Mouse (Mus musculus): ENCODE results near the gene Armcx3.

DNA sequence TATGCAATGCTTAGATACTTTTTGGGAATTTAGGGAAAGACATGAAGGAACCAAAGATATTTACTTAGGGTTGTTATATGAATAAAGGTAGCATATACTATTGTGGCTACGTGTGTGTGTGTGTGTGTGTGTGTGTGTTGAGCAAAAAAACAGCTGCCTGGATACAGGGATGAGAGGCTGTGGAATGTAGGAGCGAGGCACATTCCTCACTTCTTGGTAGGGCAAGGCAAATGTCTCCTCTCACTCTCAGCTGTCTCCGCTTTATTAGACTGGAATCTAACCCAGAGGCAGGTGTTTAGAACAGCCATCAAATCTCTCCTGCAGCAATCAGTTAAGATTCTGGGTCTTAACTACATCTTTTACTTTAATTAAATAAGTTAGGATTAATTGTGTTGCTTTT is 39.5 kb upstream of the Armcx3 start:
- TF ChIP-seq CTCF (IDR thresholded peaks at IDR 0.05; ENCODE audit: low read depth, low read length) (no peak), GATA1 (IDR thresholded peaks at IDR 0.05; ENCODE audit: borderline replicate concordance, low read length) (no peak), TAL1 (conservative IDR thresholded peaks at IDR 0.05; ENCODE audit: low read depth, low read length) (no peak)
